Mouse (Mus musculus) skeletal muscle tissue, adult 2 months (tissue): ENCODE measurements around the gene Inpp4a.

Experiments used
- DNase-seq: peaks from one replicate; pipeline ENCODE4 v3.0.0-alpha.2; 2012; ENCODE audit warnings: low read depth, low spot score

Inpp4a gene

GRCm38 (mm10) chr1:37299540-37300491 lies at the start of gene Inpp4a:
Inpp4a (plus strand) TSS chr1:37299865.
- DNase-seq = peak; percentile 94

- peak; percentile 71 for DNase-seq
Measured at GRCm38 (mm10) chr1:37250643-37251310, 48.9 kb upstream of the Inpp4a start.

GRCm38 (mm10) chr1:37258443-37258842 lies 41.2 kb upstream of the Inpp4a start:
- DNase-seq = no peak

GRCm38 (mm10) chr1:37272464-37272863 lies 27.2 kb upstream of the Inpp4a start:
- DNase-seq = peak; percentile 41

- no peak for DNase-seq
Measured at GRCm38 (mm10) chr1:37286556-37286955, 13.1 kb upstream of the Inpp4a start.

GRCm38 (mm10) chr1:37287748-37288147 lies 11.9 kb upstream of the Inpp4a start:
- no peak for DNase-seq

GRCm38 (mm10) chr1:37288181-37288935 lies 11.3 kb upstream of the Inpp4a start:
- DNase-seq = no peak

- DNase-seq = no peak
Measured at GRCm38 (mm10) chr1:37288941-37289340, 10.7 kb upstream of the Inpp4a start.

GRCm38 (mm10) chr1:37296414-37296813 lies 3.3 kb upstream of the Inpp4a start:
- DNase-seq = no peak

GRCm38 (mm10) chr1:37298904-37299303 lies 761 bp upstream of the Inpp4a start:
- no peak for DNase-seq

- no peak for DNase-seq
Measured at GRCm38 (mm10) chr1:37300650-37301049, 985 bp downstream of the Inpp4a start.

- no peak for DNase-seq
Measured at GRCm38 (mm10) chr1:37302801-37303200, 3.1 kb downstream of the Inpp4a start.

- DNase-seq = no peak
Measured at GRCm38 (mm10) chr1:37305691-37306287, 6.1 kb downstream of the Inpp4a start.

GRCm38 (mm10) chr1:37307586-37307985 lies 7.9 kb downstream of the Inpp4a start:
- DNase-seq = no peak

GRCm38 (mm10) chr1:37308021-37308742 lies 8.5 kb downstream of the Inpp4a start:
- DNase-seq = no peak

GRCm38 (mm10) chr1:37308743-37309100 lies 9.1 kb downstream of the Inpp4a start:
- no peak for DNase-seq

- DNase-seq = no peak
Measured at GRCm38 (mm10) chr1:37309939-37310515, 10.4 kb downstream of the Inpp4a start.

- no peak for DNase-seq
Measured at GRCm38 (mm10) chr1:37314338-37314737, 14.7 kb downstream of the Inpp4a start.

- no peak for DNase-seq
Measured at GRCm38 (mm10) chr1:37317644-37318285, 18.1 kb downstream of the Inpp4a start.

GRCm38 (mm10) chr1:37318558-37318957 lies 18.9 kb downstream of the Inpp4a start:
- DNase-seq = no peak
